Mouse (Mus musculus) common myeloid progenitor, adult 5-6 weeks (primary cell): ENCODE measurements around the gene Gpa33. TPM values are rescaled to one million over a fixed set of nuclear protein-coding genes. Genes with fewer than 3 reads are reported as not detected.

Source experiments
- total RNA-seq: library from RNA; stranded (forward); fragments of 200-1000, 187-1606 nt; gene quantifications from 2 replicates; pipeline ENCODE4 v1.2.3, GENCODE M21; 2017

Gpa33 gene
- total RNA-seq, 1 experiment from 2014 or later = not detected

Other genes starting within 250 kb of the Gpa33 start
- gene Pou2f1, start 127.6 kb upstream of the Gpa33 start, total RNA-seq = 15.9 and 25.9 TPM in 2 replicates
- not detected in 2 replicates for gene Dusp27, start 2.3 kb upstream of the Gpa33 start, total RNA-seq
- not detected in 2 replicates for gene Mael, start 108.5 kb downstream of the Gpa33 start, total RNA-seq
- gene Ildr2, start 123.9 kb downstream of the Gpa33 start, total RNA-seq = not detected in 2 replicates
- gene Tada1, start 248.9 kb downstream of the Gpa33 start, total RNA-seq = 32.1 and 43.2 TPM in 2 replicates